Mouse (Mus musculus): ENCODE measurements at regions not wholly inside any gene's neighbourhood (a gene's known extent, or its start where the extent isn't known, plus 50 kb on each side); places are given as distances from the start of the nearest gene placed in this dataset.

DNA sequence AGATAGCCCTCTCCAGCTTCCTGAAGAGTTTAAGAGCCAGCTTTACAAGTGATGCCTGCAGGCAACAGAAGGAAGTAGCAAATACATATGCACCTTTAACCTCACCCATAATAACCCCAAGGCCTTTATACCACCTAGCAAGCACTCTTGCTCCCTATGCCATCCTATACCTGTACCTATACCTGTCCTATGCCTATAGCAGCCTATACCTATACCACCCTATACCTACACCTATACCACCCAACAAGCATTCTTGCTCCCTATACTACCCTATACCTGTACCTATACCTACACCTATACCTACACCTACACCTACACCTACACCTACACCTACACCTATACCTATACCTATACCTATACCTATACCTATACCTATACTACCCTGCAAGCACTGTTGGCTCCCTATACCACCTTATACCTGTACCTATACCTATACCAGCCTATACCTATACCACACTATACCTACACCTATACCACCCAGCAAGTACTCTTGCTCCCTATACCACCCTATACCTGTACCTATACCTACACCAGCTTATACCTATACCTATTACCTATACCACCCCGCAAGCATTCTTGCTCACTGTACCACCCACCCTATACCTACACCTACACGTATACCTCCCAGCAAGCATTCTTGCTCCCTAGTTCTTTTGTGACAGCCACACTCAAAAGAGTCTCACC, 120.9 kb downstream of the Mycn start:
- DNase-seq (ENCODE audit: low spot score in 2 of 2), result no peak

DNA sequence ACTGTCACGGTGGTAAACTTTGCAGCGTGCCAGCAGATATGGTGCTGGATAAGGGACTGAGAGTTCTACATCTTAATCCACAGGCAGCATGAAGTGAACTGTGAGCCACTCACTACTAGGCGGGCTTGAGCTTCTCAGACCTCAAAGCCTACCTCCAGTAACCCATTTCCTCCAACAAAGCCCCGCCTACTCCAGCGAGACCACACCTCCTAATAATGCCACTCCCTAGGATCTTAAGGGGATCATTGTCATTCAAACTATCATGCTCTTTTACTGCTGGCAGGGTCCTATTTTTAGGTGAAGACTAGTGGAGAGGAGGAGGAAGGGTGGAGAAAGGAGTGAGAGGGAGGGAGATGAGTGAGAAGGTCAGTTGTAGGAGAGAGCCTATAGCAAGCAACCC, 122.0 kb downstream of the Mycn start:
- no peak for DNase-seq (ENCODE audit: low spot score in 2 of 2)

DNA sequence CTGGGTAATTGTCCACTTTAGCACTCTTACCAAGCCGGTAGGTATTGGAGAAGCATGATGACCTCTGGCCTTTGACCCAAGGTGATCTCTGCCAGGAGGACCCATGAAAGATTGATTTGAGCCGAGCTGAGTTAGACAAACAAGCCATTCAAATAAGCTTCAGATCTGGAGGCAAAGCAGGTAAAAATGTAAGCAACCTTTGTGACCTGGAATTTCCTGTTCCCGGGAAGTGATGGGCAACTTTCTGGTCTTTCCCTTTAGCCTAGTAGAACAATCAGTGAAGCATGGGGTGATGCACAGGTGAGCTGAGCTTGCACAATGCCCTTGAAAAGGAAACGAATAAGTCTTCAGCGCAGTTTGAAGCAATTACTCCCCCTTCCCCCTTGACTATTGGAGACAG, 127.0 kb downstream of the Mycn start:
- no peak for DNase-seq (ENCODE audit: low spot score in 2 of 2)

DNA sequence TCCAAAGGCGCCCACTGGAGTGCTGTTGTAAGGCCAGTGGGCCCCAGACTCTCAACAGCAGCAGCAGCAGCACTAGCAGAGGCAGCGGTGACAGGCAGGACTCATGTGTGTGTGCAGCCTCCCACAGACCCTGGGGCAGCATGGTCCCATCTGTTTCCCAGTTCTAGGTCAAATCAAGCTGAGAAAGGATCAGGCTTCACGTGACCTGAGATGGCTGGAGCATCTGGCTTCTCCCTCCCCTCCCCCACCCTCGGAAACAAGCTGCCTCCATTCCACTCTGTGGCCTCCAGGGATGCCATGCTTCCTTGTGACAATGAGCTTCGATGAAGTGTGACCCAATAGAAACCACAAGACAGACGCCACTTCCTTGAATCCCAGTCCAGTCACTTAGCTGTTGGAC, 128.8 kb downstream of the Mycn start:
- no peak for DNase-seq (ENCODE audit: low spot score in 2 of 2)

DNA sequence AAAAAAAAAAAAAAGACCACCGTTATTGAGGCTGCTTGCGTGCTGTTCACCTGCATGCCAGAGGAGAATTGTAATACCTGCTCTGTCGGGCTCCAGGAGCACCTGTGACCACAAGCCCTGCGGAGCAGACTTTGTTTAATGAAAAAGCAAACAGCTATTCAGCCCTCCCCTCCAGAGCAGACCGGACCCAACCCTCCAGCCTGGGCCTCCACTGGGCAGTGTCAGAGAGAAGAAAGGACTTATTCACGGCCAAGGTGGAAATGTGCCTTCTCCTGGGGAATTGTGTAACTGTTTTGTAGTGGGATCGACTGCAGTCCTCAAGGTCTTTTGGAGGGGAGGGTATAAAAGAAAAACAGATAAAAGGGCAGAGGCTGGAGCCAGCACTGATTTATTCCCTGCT, 130.8 kb downstream of the Mycn start:
- no peak for DNase-seq (ENCODE audit: low spot score in 2 of 2)

DNA sequence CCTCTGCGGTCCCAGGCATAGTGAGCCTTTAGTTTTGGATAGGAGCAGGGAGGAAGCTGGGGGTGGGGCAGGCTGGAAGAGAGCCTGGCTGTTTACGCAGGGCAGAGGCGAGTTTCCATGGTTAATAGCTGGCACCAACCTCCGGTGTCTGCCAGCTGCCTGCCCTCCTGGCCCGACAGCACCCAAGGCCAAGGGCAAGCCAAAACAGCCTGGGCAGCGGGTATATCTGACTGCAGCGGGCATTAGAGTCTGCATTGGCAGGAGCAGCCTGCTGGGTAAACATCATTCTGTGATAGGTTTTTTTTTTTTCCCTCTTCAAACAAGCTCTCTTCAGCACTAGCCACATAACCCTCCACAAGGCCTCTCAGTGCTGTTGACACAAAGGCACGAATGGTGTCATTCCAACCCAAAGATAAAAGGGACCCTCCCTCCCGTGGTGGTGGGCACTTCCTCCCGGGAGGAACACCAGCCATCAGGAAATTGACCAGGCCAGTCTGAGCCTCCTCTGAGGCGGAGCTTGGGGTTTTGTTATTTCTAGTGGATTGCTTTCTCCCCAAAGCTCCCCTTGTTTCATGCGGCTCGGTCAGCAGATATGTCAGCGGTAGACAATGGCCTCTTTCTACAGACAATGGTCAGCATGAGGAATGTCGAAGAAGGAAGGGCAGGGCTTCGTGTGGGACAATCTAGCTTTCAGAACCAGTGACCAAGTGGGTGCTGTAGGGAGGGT, 131.4 kb downstream of the Mycn start:
- peak; percentile 52 to 68 for DNase-seq (ENCODE audit: low spot score in 2 of 2)

DNA sequence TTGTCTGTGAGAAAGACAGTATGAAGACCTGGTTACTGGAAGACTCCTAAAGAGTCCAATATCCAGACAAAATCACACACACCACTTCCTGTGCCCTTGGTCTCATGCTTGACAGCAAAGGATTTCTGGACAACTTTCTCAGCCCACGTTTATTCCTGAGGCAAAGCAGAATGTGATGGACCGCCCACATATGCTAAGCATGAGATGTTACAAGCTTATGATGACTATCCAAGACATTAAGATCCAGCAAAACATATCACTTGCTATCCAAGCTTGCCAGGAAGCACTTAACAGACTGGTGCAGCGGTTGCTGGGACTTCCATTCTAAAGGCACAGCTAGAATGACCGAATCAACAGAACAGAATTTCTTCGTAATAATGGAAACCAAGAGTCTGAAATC, 133.6 kb downstream of the Mycn start:
- DNase-seq (ENCODE audit: low spot score in 2 of 2), result no peak

DNA sequence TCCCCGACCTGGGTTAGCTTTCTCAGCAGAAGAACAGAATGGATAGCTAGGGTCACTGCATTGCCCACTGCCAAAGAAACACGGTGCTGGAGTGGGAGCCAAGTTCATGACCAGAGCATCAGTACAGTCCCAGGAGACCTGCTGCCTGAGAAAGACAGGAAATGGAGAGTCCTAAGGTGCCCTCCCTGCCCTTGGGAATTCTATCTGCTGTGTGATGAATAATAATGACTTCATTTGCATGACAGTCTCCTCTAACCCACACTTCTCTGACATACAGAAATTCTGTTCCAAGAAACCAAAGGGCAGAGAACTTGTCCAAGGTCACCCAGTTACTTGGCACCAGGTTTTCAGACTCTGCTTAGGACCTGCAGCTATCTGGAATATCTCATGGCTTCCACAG, 138.1 kb downstream of the Mycn start:
- DNase-seq (ENCODE audit: low spot score in 2 of 2), result no peak

DNA sequence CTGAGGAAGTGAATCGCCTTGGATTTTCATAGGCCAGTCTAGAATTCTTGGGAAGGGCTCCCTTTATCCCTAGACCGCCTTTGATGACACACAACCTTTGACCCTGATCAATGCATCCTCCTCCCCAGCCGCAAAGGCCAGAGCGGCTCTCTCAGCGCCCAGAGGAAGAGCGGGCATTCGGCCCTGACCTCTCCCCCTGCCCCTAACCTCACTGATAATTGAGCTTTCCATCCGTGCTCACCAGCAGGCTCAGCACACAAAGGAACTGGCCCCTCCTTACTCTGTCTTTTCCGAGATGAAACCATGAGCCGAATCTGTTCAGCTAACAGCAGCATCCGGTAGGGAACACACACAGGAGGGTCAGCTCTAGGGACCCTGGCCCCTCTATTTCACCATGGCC, 139.3 kb downstream of the Mycn start:
- no peak for DNase-seq (ENCODE audit: low spot score in 2 of 2)

DNA sequence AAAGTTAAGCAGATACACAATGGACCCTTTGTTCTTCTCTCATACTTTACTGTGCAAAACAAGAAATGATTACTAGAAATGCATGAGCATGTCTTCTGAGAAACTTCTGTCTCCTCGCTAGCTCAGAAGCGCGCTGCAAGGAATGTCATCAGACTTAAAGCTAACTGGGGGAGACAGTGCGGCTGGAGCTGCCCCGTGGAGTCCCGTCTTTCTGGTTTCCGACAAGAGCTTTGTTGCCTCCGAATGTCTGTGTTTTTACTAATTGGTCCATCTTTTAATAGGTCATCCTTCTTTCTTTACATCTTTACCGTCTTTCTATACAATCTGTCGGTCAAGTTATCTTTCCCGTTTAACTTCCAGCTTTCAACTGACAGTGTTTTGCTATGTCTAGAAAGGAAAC, 140.0 kb downstream of the Mycn start:
- no peak for DNase-seq (ENCODE audit: low spot score in 2 of 2)

DNA sequence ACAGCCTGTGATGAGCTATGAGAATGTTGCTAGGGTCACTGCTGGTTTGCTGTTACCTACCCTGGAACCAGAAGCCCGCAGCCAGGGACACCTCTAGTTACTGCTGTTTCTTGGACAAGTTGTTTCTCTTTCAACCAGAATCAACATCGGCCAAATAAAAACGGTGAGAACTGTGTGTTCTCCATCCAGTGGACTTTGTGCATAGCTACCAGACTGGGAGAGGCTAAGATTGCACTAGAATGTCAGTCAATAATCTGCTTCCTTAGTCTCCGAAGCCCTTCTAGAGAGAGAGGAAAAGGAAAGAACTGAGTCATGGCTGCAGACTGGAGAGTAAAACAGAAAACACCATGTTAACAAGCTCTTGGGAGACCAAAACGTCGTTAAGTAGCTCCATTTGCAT, 141.6 kb downstream of the Mycn start:
- DNase-seq (ENCODE audit: low spot score in 2 of 2), result no peak

DNA sequence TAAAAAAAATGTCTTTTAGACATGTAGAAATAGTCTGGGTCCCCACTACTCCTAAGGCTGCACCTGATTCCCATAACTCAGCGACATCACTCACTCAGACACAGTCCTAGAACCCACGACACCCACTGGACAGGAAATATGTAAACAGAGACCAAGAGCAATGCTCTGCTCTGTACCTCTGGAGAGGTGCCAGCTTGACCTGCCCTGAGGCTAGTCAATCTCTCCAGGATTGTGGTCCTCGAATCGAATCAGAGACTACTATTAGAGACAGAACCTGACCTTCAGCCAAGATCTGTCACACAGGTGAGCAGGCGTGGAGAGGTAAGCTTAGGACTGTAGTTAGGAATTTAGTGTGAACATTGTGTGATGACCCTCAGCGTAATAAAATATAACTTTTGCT, 152.7 kb downstream of the Mycn start:
- no peak for DNase-seq (ENCODE audit: low spot score in 2 of 2)

DNA sequence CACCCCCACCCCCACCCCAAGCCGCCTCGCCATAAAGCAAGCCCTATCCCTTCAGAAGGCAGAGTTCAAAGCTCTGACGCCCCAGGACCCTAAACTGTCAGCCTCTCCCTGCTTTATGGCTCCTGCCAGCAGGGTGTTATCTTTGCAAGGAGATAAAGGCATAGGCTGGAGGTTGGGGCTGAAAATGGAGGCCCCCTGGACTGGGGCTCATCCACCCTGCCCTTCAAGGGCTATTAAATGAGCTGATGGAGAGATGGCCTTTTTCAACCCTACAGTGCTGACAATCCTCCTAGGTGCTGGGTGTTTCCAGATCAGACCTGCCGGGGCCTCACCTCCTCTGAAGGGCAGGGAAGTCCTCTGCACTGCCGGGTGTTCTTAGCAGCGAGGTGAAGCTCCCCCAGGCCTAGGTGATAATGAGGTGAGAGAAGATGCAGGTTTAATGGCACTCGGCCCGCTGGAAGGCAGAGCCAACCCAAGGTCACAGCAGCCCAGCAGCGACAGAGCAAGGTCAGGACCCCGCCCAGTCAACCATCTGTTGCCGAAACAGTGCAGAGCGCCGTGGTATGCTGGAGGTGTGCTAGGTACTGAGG, 153.4 kb downstream of the Mycn start:
- no peak for DNase-seq (ENCODE audit: low spot score in 2 of 2)

DNA sequence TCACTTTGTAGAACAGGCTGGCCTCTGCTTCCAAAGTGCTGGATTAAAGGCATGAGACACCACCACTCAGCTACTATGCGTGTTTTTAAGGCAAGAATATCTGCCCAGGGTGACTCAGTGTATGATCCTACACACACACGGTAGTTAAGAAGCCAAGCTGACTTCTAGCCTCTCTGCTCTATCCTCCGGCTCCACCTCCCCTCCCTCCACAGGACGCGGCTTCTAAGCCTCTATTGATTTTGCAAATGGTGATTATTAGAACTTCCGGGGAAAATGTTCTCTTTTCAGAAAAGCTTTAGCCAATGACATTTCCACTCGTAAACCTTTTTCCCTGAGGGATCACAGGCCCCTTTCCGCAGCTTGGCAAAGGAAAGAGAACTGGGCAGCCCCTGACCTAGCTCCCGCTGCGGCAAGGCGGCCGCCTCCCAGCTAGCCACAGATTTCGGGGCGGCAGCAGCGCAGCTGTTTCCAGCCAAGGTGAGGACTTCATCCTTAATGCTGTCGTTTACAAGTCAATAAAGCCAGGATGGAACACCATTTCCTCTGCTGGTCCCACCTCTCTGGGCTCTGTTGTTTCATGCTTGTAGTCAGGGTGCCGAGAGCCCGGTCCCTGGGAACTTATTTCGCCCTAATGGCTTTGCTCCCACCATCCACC, 154.0 kb downstream of the Mycn start:
- DNase-seq (ENCODE audit: low spot score in 2 of 2), result no peak

DNA sequence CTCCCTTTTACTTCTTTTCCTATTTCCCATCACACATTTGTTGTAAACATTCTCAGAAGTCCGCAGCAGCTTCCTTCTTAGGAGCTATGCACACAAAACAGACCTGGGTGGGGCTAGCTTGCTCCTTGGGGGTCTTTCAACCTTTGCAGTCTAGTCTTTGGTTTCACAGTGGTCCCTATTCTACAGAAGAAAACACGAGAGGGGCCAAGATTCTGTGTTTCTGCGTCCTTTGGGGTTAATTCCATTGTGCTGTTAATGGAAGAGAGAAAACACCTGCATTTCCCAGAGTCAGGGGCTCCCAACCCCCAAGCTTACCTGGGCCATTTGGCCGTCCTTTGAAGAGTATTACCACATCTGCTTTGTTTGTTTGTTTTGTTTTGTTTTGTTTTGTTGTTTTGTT, 154.6 kb downstream of the Mycn start:
- no peak for DNase-seq (ENCODE audit: low spot score in 2 of 2)

DNA sequence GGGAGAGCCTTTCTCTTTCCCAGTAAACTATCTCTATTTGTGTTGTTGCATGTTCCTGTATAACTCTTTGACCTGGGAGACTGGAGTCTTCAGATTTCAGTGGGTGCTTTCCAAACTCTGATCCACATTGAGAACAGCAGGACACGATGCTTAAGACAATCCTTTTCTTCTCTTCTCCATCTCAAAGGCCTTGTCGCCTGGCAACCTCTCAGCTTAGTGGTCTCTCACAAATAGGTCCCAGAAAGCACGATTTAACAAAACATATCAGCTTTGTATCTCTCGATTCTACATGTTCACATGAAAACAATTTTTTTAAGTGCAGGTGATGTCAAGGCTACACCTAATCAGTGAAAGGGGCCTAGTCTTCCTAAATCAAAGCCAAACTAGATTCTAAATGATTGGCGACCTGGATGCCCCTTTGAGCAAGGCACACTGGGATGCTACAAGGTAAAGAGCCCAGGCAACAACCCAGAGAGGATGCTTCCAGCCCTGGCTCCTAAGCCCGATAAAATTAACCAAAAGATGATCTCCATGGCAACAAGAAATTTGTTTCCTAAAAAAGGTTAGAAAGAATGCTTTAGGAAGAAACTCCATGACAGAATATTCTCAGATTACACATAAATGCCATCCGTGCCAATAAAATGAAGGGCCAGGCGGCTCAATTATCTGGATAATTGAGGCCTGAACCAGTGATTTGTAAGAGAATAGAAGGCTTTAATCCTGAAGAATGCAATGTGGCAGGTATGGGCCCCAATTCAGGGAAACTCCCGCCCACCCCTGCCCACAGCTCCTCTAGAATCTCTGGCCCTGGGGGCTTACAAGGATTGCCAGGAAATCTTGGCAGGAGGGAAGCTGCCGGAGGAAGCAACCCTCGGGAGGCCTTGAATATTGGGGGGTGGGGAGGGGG, 157.8 kb downstream of the Mycn start:
- no peak for DNase-seq (ENCODE audit: low spot score in 2 of 2)

DNA sequence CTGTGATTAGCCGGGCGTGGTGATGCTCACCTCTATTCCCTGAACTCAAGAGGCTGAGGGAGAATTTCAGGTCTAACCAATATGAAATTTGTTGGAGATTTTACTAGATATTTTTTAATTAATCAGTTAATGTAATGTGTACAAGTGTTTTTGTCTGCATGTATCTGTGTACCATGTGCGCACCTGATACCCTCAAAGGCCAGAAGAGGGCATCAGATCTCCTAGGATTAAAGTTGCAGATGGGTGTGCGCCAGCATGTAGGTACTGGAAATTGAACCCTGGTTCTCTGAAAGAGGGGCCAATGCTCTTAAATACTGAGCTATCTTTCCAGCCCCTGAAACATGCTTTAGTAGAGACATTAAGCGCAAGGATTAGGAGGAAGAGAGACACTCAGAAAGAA, 160.2 kb downstream of the Mycn start:
- no peak for DNase-seq (ENCODE audit: low spot score in 2 of 2)

DNA sequence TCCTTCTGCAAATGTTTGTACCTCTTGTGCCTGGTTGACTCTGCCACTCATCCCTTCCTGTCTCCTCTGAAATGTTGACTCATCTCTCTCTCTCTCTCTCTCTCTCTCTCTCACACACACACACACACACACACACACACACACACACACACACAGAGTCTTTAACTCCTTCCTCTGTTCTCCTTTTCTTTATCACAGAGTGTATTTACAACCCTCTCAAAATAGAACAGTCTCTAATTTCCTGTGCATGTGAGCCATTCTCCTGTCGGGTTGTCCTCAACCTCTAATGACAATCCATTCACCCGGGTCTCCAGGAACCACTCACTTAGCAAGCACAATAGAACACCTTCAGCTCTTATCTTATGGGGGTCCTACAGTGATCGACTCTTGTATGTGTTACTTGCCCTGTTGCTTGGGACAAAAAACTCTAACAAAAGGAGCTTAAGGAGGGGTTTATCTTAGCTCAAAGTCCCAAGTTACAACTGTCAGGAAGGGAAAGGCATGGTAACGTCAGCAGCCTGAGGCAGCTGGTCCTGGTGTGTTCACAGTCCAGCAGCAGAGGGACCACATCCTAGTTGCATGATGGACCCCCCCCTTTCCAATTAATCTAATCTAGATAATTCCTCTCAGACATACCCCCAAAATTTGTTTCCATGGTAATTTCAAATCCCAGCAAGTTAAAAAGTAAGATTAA, 163.0 kb downstream of the Mycn start:
- DNase-seq (ENCODE audit: low spot score in 2 of 2), result no peak

DNA sequence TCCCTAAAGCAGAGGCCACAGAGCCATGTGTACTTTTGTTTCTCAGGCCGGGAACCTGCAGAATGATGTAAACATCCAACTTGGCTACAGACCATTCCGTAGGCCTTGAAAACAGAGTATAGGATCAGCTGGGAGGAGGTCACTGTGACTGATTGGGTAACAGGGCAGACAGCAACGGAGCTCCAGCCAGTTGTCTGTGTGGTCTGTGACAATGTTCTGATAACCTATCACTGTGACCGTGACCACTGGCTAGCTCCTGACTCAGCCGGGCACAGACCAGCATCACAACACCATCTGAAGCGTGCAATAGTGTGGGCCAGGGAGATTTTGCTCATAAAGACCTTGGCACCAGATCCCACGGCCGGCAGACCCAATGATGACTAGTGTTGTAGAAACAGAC, 164.3 kb downstream of the Mycn start:
- peak; percentile 30 to 38 for DNase-seq (ENCODE audit: low spot score in 2 of 2)

DNA sequence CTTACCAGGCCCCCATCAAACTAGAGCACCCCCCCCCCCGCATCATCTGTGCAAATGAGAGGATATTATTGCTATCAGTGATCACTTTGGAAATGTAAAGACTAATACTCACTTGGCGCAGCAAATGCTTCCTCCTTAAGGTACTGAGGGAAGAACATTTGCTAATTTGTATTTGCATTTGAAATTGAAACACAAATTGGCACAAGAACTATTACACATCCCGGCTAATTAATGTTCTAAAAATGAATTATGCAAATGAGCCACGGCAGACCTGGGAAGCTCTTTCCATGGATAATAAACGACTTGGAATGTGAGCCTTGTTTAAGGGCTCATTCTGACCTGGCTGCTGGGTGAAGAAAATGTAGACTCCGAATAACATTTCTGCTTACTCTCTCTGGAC, 164.9 kb downstream of the Mycn start:
- no peak for DNase-seq (ENCODE audit: low spot score in 2 of 2)

DNA sequence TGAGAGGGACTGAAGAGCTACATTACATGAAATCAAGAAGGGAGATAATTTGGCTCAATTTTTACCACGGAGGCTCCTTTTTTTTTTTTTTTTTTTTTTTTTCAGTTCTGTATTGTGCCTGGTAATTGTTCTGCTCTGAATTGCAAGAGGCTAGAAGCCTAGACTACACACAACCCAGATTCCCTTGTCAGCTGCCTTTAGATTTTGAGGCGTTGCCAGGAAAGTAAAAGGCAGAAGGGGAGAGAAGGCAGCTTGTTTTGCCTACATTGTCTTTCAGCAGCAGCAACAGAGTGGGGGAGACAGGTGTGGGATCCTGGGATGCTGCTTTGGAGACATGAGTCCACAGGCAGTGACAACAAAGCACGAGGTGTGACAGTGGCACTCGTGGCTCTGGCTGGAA, 170.7 kb downstream of the Mycn start:
- no peak for DNase-seq (ENCODE audit: low spot score in 2 of 2)
